Mouse (Mus musculus) cerebellum, postnatal 36 days (tissue): ENCODE results near the gene Ppm1a.

ENCODE experiments used
- DNase-seq, 2 experiments: peaks; one replicate each; pipeline ENCODE4 v3.0.0; 2021 to 2022; ENCODE audit warnings: mixed read lengths in 2 of 2

Gene Ppm1a

DNA sequence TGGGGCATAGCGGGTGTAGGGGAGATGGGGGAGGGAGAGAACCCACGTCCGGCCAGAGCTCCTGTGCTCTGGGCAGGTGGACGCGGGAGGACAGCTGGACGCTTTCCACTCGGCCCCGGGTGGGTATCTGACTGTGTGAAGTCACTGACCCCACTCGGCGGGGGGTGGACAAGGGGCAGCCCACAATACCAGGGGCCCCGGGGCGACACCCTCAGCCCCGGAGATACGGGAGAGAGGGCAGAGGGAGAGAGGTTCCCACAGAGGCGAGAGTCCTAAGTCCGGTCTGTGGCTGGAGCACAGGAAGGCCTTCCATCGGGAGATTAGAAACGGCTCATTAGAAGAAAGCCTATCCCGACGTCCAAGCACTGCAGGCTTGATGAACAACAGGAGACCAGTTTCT, 72.5 kb downstream of the Ppm1a start:
- DNase-seq, result no peak

DNA sequence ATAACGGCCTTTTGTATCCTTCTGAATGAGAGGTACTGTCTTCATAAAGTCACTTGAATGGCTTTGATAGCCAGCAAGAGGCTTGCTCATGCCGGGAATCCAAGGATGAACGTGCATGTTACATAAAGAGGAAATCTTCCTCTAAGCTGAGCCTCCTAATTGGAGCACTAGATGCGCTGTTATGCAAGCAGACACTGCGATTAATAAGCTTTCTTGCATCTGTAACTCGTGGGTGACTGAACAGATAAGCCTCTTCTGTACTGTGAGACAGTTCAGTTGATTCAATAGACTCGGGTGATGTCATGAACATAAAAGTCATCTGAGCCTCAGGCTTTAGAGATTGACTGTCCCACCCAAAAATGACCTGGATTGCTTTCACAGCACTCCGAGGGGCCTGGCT, 73.1 kb downstream of the Ppm1a start:
- no peak for DNase-seq

DNA sequence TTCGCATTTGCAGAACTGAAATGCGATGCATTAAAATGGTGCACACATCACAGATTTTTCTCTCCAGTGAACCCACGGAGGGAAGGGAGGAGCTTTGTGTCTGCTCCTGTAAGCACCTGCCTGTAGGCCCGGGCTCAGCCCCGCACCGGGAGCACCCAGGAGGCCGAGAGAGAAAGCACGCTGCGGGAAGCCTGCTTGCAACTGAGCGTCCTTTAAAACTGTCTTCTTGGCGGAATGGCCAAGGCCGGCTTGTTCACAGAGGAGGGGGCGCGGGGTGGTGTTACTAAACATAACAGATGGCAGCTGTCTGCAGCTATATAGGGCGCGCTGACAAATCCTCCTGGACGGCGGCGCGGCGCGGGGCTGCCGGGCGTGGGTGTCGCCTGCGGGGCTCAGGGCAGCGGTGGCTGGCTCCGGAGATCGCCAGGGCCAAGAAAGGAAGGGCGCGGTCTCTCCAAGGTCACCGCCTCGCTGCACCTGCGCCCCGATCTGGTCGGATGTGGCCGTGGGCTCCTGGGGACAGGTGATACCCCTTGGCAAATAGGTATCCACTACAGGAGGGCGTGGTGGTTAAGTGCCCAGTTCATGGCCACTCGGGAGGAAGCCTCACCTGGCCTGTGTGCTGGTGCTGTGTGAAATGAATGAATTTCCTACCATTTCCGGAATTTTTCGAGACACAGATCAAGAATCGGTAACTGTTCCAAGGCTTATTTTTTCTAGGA, 74.6 kb downstream of the Ppm1a start:
- peak; percentile 49 to 56 for DNase-seq

DNA sequence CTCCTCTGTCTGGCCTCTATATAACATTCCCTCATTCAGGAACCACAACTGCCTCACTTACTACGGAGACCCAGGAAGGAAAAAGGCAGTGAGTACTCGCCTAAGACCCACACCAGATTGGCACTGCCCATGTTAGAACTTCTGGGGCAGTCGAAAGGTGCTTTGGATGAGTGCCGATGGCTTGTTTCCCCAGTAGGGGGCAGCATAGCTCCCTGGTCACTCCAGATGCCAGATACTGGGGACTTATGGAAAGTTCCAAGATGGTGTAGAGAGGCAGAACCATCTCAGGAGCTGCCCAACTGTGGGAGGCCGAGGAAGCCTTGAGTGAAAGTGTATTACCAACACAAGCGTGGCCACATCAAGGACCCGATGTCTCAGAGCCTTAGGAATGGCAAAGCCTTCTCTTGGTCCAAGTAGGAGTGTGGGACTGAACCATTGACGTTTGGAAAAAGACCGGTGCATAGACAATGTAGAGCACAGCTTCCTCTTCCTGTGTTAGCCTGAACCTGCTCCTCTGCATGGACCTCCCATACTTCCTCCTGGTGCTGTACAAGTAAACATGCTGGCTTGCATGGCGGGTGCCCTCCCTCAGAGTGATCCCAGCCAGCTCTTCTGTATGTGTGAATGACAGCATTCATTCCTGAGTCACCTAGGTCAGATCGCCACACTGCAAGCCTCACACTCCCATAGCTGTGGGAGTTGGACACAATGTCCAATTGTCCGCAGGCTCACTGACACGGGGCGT, 77.7 kb downstream of the Ppm1a start:
- no peak for DNase-seq

DNA sequence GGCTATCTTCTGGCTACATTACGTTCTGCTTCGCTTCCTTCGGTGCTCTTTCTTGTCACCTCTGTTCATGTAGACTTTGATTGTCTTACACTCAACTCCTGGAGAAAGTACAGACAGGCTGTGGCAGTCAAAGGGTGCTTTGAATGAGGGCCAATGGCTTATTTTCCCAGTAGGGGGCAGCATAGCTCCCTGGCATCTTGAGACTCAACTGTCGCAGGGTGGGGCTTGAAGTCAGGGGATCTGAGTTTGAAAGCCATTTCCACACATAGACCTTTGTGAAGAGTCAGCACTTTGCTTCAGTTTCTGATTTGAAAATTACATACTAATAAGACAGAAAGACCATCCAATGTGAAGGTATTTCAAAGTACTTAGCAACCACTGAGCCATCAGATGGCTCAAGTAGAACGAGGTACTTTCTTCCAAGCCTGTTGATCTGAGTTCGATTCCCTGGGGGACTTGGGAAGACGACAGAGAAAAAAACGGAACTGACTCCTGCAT, 78.3 kb downstream of the Ppm1a start:
- no peak for DNase-seq

DNA sequence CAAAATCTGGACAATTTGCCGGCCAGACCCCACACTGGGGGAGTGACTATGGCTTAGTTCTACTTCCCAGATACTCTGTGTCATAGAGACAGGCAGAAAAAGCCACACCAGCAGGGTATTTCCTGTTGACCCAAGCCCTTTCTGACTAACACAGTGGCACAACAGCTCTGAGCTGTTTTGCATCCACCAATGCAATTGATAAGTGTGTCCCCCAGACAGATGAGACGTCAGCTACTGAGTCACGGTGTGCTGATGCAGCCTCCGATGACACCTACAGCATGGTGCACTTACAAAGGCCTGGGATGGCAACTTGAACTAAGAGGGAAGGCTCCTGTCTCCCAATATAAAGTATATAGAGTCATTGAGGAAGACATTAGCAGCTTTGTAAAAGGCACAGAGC, 80.0 kb downstream of the Ppm1a start:
- DNase-seq, result no peak

DNA sequence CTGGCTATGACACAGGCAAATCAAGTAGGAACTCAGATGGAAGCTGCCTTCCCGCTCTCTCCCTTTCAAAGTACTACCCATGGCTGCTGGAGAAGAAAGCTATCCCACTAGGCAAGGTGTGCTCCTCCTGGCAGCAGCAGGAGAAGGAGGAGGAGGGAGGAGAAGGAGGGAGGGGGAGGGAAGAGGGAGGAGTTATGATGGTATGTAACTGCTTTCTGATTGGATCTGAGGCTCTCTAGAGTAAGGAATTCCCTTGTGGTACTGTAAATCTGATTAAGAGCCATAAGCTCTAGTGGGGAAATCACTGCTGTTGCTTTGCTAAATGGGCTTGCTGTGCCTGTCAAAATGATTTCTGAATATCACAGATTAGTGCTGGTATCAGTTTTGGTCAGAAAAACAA, 84.2 kb downstream of the Ppm1a start:
- DNase-seq, result no peak

DNA sequence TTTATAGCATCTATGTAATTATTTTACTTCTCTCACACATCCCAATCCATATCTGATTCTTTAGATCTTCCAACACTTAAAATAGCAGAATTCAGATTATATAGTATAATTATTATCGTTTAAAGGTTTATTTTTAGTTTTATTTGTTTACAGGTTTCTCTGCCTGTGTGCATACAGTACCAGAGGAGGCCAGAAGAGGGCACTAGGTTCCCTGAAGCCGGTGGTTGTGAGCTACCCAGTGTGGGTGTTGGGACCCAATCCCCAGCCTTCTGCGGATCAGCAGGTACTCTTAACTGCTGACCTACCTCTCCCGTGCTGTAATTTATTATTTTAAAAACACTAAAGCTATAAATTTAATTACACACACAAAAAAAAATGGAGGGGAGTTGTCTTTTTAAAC, 85.9 kb downstream of the Ppm1a start:
- no peak for DNase-seq

DNA sequence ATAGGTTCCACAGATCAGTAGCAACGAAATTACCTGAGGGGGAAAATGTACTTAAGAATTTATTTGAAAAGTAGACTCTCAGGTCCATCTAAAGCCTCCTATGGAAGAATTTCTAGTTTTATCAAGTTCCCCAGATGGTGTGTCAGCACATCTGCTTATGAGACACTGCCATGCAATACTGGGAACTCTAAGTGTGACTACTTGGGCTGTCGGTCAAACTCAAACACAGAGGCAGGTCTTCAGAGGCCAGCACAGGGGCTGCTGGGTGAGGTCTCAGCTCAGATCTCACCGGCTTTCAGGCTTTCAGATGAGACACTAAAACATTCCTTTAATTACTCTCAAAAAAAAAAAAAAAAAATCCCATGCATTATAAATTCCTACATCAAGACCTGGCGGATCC, 86.3 kb downstream of the Ppm1a start:
- DNase-seq, result no peak

DNA sequence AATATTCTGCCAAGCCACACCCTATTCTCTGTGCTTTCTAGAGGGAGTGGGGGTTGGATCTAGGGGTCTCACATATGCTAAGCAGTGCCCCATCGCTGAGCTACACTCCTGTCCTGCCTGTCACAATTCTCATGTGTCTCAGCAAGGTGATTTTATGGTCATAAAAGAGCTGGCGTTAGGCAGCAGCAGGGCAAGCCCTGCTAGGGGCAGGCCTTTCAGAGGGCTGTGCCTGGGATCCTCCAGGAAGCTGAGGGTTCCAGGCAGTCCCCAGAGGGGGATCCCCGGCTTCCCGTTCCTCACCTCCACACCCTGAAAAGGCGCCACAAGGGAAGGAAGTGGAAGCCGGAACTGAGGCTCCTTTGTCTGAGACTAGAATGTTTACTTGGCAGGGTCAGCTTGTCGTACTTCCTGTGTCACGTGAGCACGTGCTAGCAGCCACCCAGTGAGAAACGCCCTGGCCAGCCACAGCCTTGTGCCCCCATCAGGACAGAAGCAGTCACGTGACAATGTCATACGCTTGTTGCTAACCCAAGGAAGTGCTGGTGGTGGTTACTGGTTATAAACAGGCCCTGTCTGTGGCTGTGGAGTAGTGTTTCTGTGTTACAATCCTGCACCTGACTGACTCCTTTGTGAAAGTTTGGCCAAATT, 86.8 kb downstream of the Ppm1a start:
- no peak for DNase-seq

DNA sequence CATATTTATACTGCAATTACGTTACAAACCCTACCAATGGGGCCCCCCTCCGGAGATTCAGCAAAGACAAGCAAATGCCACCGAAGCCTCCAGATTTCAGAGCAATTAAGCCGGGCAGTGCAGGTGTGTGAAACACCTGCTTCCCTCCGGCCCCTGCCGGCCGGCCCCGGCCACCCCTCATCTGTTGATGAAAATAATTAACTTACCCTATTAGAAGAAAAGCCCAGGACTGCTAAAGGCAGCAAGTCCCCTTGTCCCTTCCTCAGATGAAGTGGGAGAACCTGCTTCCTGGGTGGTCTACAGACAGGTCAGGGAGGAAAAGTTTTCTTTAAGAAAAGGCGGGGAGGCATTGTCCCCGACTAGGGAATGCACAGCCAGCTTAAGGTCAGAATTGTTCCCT, 88.7 kb downstream of the Ppm1a start:
- DNase-seq, result no peak

DNA sequence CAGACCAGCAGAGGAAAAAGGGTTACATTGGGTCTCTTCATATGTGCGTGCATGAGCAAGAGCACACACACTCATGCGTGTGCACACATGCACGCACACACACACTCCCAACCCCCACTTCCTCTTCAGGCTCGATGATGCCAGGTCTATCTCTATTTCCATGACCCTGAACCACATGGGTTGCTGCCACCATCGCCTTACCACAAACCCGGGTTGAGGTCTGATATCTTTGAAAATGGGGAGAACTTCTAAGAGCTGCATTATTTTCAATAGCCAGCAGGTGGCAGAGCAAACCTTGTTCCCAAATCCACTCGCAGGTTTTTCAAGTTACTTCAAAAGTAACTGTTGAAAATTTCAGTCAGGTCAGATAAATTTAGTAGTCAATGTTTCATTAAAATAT, 90.5 kb downstream of the Ppm1a start:
- peak in 1 of 2 experiments; percentile 30 for DNase-seq
